Mouse (Mus musculus): ENCODE results near the gene Itga9. TPM values are rescaled to one million over a fixed set of nuclear protein-coding genes. Genes with fewer than 3 reads are reported as not detected.

The Itga9 gene
- polyA plus RNA-seq, 1 experiment from 2014 or later = 12.6 TPM

- H3K4me3 ChIP-seq (ENCODE audit: low read depth, low read length) = no peak overlapping the region
- peaks cover 8% of the 10 kb centered on the region for H3K36me3 ChIP-seq (ENCODE audit: control insufficient read depth, insufficient read depth, low read length)
- no peak overlapping the region for H3K4me2 ChIP-seq (ENCODE audit: low read length)
- no peaks in the 10 kb centered on the region for H3K4me1 ChIP-seq (replicated peaks; ENCODE audit: control insufficient read depth, insufficient read depth, low read length)
- H3K9me3 ChIP-seq (ENCODE audit: control insufficient read depth, low read length) = no peaks in the 10 kb centered on the region
- DNase-seq (ENCODE audit: low spot score) (no peak), ATAC-seq (replicated peaks; ENCODE audit: low FRiP score, low TSS enrichment, low read depth) (no peak)
- no peak overlapping the region for H3K27ac ChIP-seq (ENCODE audit: low read depth)
- 73% methylated on average over 9 of the region's 9 CpGs for WGBS
- no peak overlapping the region for H3K9ac ChIP-seq (ENCODE audit: low read length)
- H3K27me3 ChIP-seq (replicated peaks; ENCODE audit: control insufficient read depth, insufficient read depth, low read length) = no peaks in the 10 kb centered on the region
Measured at GRCm38 (mm10) chr9:118623483-118623882, 17.0 kb downstream of the Itga9 start.

- no peak for ATAC-seq (replicated peaks; ENCODE audit: low FRiP score, low TSS enrichment, low read depth)
- Histone ChIP-seq H3K9ac (ENCODE audit: low read length) (no peak overlapping the region), H3K27me3 (replicated peaks; ENCODE audit: control insufficient read depth, insufficient read depth, low read length) (no peaks in the 10 kb centered on the region), H3K9me3 (ENCODE audit: control insufficient read depth, low read length) (no peaks in the 10 kb centered on the region), H3K36me3 (ENCODE audit: control insufficient read depth, insufficient read depth, low read length) (peaks cover 9% of the 10 kb centered on the region), H3K4me3 (ENCODE audit: low read depth, low read length) (no peak overlapping the region), H3K27ac (ENCODE audit: low read depth) (no peak overlapping the region), H3K4me1 (replicated peaks; ENCODE audit: control insufficient read depth, insufficient read depth, low read length) (no peaks in the 10 kb centered on the region; the same call in 1 of the 2 replicates), H3K4me2 (ENCODE audit: low read length) (no peak overlapping the region)
- no peak for DNase-seq (ENCODE audit: low spot score)
- WGBS = 68% methylated on average over 7 of the region's 7 CpGs
Measured at GRCm38 (mm10) chr9:118624146-118624545, 17.7 kb downstream of the Itga9 start.

GRCm38 (mm10) chr9:118629763-118630379, 23.4 kb downstream of the Itga9 start:
- Histone ChIP-seq H3K27me3 (replicated peaks; ENCODE audit: control insufficient read depth, insufficient read depth, low read length) (no peaks in the 10 kb centered on the region), H3K4me1 (replicated peaks; ENCODE audit: control insufficient read depth, insufficient read depth, low read length) (peaks cover 16% of the 10 kb centered on the region), H3K4me2 (ENCODE audit: low read length) (no peak overlapping the region), H3K4me3 (ENCODE audit: low read depth, low read length) (no peak overlapping the region), H3K36me3 (ENCODE audit: control insufficient read depth, insufficient read depth, low read length) (peaks cover 11% of the 10 kb centered on the region), H3K9ac (ENCODE audit: low read length) (no peak overlapping the region), H3K27ac (ENCODE audit: low read depth) (no peak overlapping the region), H3K9me3 (ENCODE audit: control insufficient read depth, low read length) (no peaks in the 10 kb centered on the region)
- ATAC-seq (replicated peaks; ENCODE audit: low FRiP score, low TSS enrichment, low read depth) (peak; percentile 75; the same call in 1 of the 2 replicates), DNase-seq (ENCODE audit: low spot score) (peak; percentile 61)
- 21% methylated on average over 6 of the region's 6 CpGs for WGBS

GRCm38 (mm10) chr9:118631775-118632757, 25.6 kb downstream of the Itga9 start:
- no peaks in the 10 kb centered on the region for H3K9me3 ChIP-seq (ENCODE audit: control insufficient read depth, low read length)
- H3K9ac ChIP-seq (ENCODE audit: low read length) = no peak overlapping the region
- H3K27ac ChIP-seq (ENCODE audit: low read depth) = no peak overlapping the region
- H3K36me3 ChIP-seq (ENCODE audit: control insufficient read depth, insufficient read depth, low read length) = peaks cover 20% of the 10 kb centered on the region
- no peaks in the 10 kb centered on the region for H3K27me3 ChIP-seq (replicated peaks; ENCODE audit: control insufficient read depth, insufficient read depth, low read length)
- H3K4me2 ChIP-seq (ENCODE audit: low read length) = no peak overlapping the region
- H3K4me3 ChIP-seq (ENCODE audit: low read depth, low read length) = no peak overlapping the region
- 76% methylated on average over 6 of the region's 6 CpGs for WGBS
- H3K4me1 ChIP-seq (replicated peaks; ENCODE audit: control insufficient read depth, insufficient read depth, low read length) = peaks cover 16% of the 10 kb centered on the region
- DNase-seq (ENCODE audit: low spot score) (no peak), ATAC-seq (replicated peaks; ENCODE audit: low FRiP score, low TSS enrichment, low read depth) (no peak)

- no peak for DNase-seq (ENCODE audit: low spot score)
- no peak for ATAC-seq (replicated peaks; ENCODE audit: low FRiP score, low TSS enrichment, low read depth)
- Histone ChIP-seq H3K4me1 (replicated peaks; ENCODE audit: control insufficient read depth, insufficient read depth, low read length) (peaks cover 16% of the 10 kb centered on the region), H3K9me3 (ENCODE audit: control insufficient read depth, low read length) (no peaks in the 10 kb centered on the region), H3K9ac (ENCODE audit: low read length) (no peak overlapping the region), H3K27ac (ENCODE audit: low read depth) (no peak overlapping the region), H3K36me3 (ENCODE audit: control insufficient read depth, insufficient read depth, low read length) (peaks cover 20% of the 10 kb centered on the region; the same call in 1 of the 2 replicates), H3K27me3 (replicated peaks; ENCODE audit: control insufficient read depth, insufficient read depth, low read length) (no peaks in the 10 kb centered on the region), H3K4me2 (ENCODE audit: low read length) (no peak overlapping the region), H3K4me3 (ENCODE audit: low read depth, low read length) (no peak overlapping the region)
- WGBS = 48% methylated on average over 14 of the region's 14 CpGs
Measured at GRCm38 (mm10) chr9:118632758-118633143, 26.3 kb downstream of the Itga9 start.

- H3K4me1 ChIP-seq (replicated peaks; ENCODE audit: control insufficient read depth, insufficient read depth, low read length) = peaks cover 1% of the 10 kb centered on the region; the same call in 1 of the 2 replicates
- 80% methylated on average over 5 of the region's 5 CpGs for WGBS
- DNase-seq (ENCODE audit: low spot score) = no peak
- no peak overlapping the region for H3K9ac ChIP-seq (ENCODE audit: low read length)
- peaks cover 33% of the 10 kb centered on the region for H3K36me3 ChIP-seq (ENCODE audit: control insufficient read depth, insufficient read depth, low read length)
- 0 out of 2 replicates have a peak, but pooled peaks cover 7% of the 10 kb centered on the region for H3K9me3 ChIP-seq (ENCODE audit: control insufficient read depth, low read length)
- no peak overlapping the region for H3K4me3 ChIP-seq (ENCODE audit: low read depth, low read length)
- no peak for ATAC-seq (replicated peaks; ENCODE audit: low FRiP score, low TSS enrichment, low read depth)
- H3K27me3 ChIP-seq (replicated peaks; ENCODE audit: control insufficient read depth, insufficient read depth, low read length) = no peaks in the 10 kb centered on the region
- no peak overlapping the region for H3K4me2 ChIP-seq (ENCODE audit: low read length)
- H3K27ac ChIP-seq (ENCODE audit: low read depth) = no peak overlapping the region
Measured at GRCm38 (mm10) chr9:118638642-118639210, 32.2 kb downstream of the Itga9 start.

- no peak overlapping the region for H3K4me2 ChIP-seq (ENCODE audit: low read length)
- ATAC-seq (replicated peaks; ENCODE audit: low FRiP score, low TSS enrichment, low read depth) (no peak), DNase-seq (ENCODE audit: low spot score) (no peak)
- H3K27ac ChIP-seq (ENCODE audit: low read depth) = no peak overlapping the region
- H3K9ac ChIP-seq (ENCODE audit: low read length) = no peak overlapping the region
- H3K36me3 ChIP-seq (ENCODE audit: control insufficient read depth, insufficient read depth, low read length) = 0 out of 2 replicates have a peak, but pooled peaks cover 3% of the 10 kb centered on the region
- H3K27me3 ChIP-seq (replicated peaks; ENCODE audit: control insufficient read depth, insufficient read depth, low read length) = no peaks in the 10 kb centered on the region
- no peak overlapping the region for H3K4me3 ChIP-seq (ENCODE audit: low read depth, low read length)
- no peaks in the 10 kb centered on the region for H3K9me3 ChIP-seq (ENCODE audit: control insufficient read depth, low read length)
- 73% methylated on average over 17 of the region's 17 CpGs for WGBS
- peaks cover 1% of the 10 kb centered on the region; the same call in 1 of the 2 replicates for H3K4me1 ChIP-seq (replicated peaks; ENCODE audit: control insufficient read depth, insufficient read depth, low read length)
Measured at GRCm38 (mm10) chr9:118645698-118646355, 39.3 kb downstream of the Itga9 start.

- H3K27me3 ChIP-seq (replicated peaks; ENCODE audit: control insufficient read depth, insufficient read depth, low read length) = no peaks in the 10 kb centered on the region
- ATAC-seq (replicated peaks; ENCODE audit: low FRiP score, low TSS enrichment, low read depth) = no peak
- no peak overlapping the region for H3K4me2 ChIP-seq (ENCODE audit: low read length)
- no peak overlapping the region for H3K27ac ChIP-seq (ENCODE audit: low read depth)
- H3K4me3 ChIP-seq (ENCODE audit: low read depth, low read length) = no peak overlapping the region
- DNase-seq (ENCODE audit: low spot score) = no peak
- H3K4me1 ChIP-seq (replicated peaks; ENCODE audit: control insufficient read depth, insufficient read depth, low read length) = peaks cover 9% of the 10 kb centered on the region
- no peaks in the 10 kb centered on the region for H3K9me3 ChIP-seq (ENCODE audit: control insufficient read depth, low read length)
- 62% methylated on average over 3 of the region's 3 CpGs for WGBS
- H3K36me3 ChIP-seq (ENCODE audit: control insufficient read depth, insufficient read depth, low read length) = 0 out of 2 replicates have a peak, but pooled peaks cover 3% of the 10 kb centered on the region
- H3K9ac ChIP-seq (ENCODE audit: low read length) = no peak overlapping the region
Measured at GRCm38 (mm10) chr9:118647495-118647894, 41.0 kb downstream of the Itga9 start.
